Mouse (Mus musculus) brain, embryonic 14.5 days (tissue): ENCODE results near the gene Hk2.

Experiments used
- CTCF ChIP-seq: fragments of 200-500 bp; IDR thresholded peaks from 2 replicates; pipeline ENCODE4 v1.5.1; 2012; ENCODE audit warnings: inconsistent platforms, mild to moderate bottlenecking, moderate library complexity, borderline replicate concordance; ENCODE audit not compliant: insufficient read depth, insufficient read length; ENCODE audit errors: extremely low read depth
- POLR2A ChIP-seq: fragments of 200-500 bp; IDR thresholded peaks from 2 replicates; pipeline ENCODE4 v1.6.1; 2012; ENCODE audit warnings: mild to moderate bottlenecking, inconsistent platforms, borderline replicate concordance; ENCODE audit not compliant: poor library complexity, insufficient read depth, insufficient read length, severe bottlenecking; ENCODE audit errors: extremely low read depth

- TF ChIP-seq CTCF (peak; percentile 93), POLR2A (no peak)
These were observed 60.0 kb downstream of the Hk2 start for GRCm38 (mm10) chr6:82714243-82714642.
